Mouse (Mus musculus) heart, adult 2 months (tissue): Measurements from ENCODE around the gene Raet1e.

Source experiments
- CTCF ChIP-seq: fragments of 200-600 bp; IDR thresholded peaks from 2 replicates; pipeline ENCODE4 v1.8.1; 2022; ENCODE audit warnings: antibody characterized with exemption, mild to moderate bottlenecking, moderate library complexity
- EP300 ChIP-seq: fragments of 200-500 bp; IDR thresholded peaks from 2 replicates; pipeline ENCODE4 v1.6.1; 2011; ENCODE audit warnings: low read depth, low read length, control low read depth; ENCODE audit not compliant: insufficient read depth

DNA sequence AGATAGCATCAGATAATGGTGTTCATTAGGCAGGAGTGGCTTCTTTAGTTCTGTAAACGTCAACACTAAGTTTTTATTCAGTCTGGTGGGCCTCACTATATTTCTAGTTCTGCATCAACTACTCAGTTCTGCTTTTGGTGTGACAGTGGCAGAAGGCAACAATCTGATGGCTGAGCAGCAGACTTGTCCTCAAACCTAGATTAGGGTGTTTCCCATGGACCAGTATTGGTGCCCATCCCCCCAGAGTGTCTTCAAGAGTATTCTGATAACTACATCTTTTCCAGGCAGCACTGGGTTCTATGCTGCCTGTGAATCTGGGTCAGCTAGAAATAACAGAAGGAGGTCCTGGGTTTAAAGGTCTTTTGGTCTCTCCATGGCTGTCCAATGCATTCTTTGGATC, 149.9 kb downstream of the Raet1e start:
- TF ChIP-seq EP300 (no peak), CTCF (no peak)
